25 mouse cellular contexts compared by ENCODE assay signal in genomic region chr9:75285363-75285762, GRCm38 (mm10). TPM values are rescaled to one million over a fixed set of nuclear protein-coding genes. Genes with fewer than 3 reads are reported as not detected.
DNase-seq lines count a peak whose midpoint lies in the region; ATAC-seq and TF ChIP-seq lines count a peak whose summit lies in the region.
"Had no signal": no experiment of that assay in that cellular context is flagged by ENCODE, and none has a peak within 500 bp of the region (broad histone marks: within the 10 kb centered on the region; RNA-seq: fewer than 3 reads in every experiment).

No protein-coding gene starts in this region.

- ATAC-seq in lung, postnatal 0 days: no peak
- ATAC-seq in stomach, postnatal 0 days (ENCODE audit: low FRiP score, low TSS enrichment): no peak
- no peak for ATAC-seq in kidney, embryonic 14.5 days (ENCODE audit: low FRiP score, low TSS enrichment)
- ATAC-seq: activated CD4-positive, CD25-positive, alpha-beta regulatory T cell, adult 4 months; CD4-positive, CD25-positive, alpha-beta regulatory T cell, adult 4 months; forebrain, postnatal 0 days; hindbrain, postnatal 0 days had no signal

- no peak for TF ChIP-seq EP300 in lung, postnatal 0 days (IDR thresholded peaks at IDR 0.05)
- TF ChIP-seq EP300 in stomach, postnatal 0 days (optimal IDR thresholded peaks at IDR 0.05): no peak

- H3K27me3 ChIP-seq in lung, postnatal 0 days (replicated peaks; ENCODE audit: insufficient read depth, low read length): no peaks in the 10 kb centered on the region
- no peaks in the 10 kb centered on the region for H3K27me3 ChIP-seq in stomach, postnatal 0 days (ENCODE audit: control insufficient read depth, insufficient read depth, low read length)
- no peaks in the 10 kb centered on the region for H3K27me3 ChIP-seq in kidney, embryonic 14.5 days (ENCODE audit: control insufficient read depth, insufficient read depth, low read length)
- H3K27me3 ChIP-seq: embryonic facial prominence, embryonic 13.5 days; heart, embryonic 15.5 days; hindbrain, embryonic 13.5 days had no signal

- no peak overlapping the region for H3K4me3 ChIP-seq in layer of hippocampus, adult 2 months
- H3K4me3 ChIP-seq in lung, postnatal 0 days (ENCODE audit: low read depth, low read length): no peak overlapping the region
- no peak overlapping the region for H3K4me3 ChIP-seq in lung, adult 2 months (replicated peaks; ENCODE audit: extremely low read depth, low read depth, low read length)
- H3K4me3 ChIP-seq in stomach, postnatal 0 days (ENCODE audit: low read depth, low read length): no peak overlapping the region
- H3K4me3 ChIP-seq in kidney, embryonic 14.5 days (ENCODE audit: low read length): no peak overlapping the region
- H3K4me3 ChIP-seq: embryonic facial prominence, embryonic 13.5 days; forebrain, embryonic 12.5 days; heart, embryonic 15.5 days; hindbrain, embryonic 13.5 days had no signal

- peak; percentile 28 for TF ChIP-seq CTCF in layer of hippocampus, adult 2 months (conservative IDR thresholded peaks at IDR 0.05)
- peak; percentile 27; the same call in 1 of the 2 replicates for TF ChIP-seq CTCF in lung, postnatal 0 days (IDR thresholded peaks at IDR 0.05)
- no peak for TF ChIP-seq CTCF in lung, adult 2 months (IDR thresholded peaks at IDR 0.05; ENCODE audit: insufficient read depth, low read length)
- peak; percentile 29 for TF ChIP-seq CTCF in stomach, postnatal 0 days (IDR thresholded peaks at IDR 0.05; ENCODE audit: low read depth)

- H3K27ac ChIP-seq in layer of hippocampus, adult 2 months: no peak overlapping the region
- H3K27ac ChIP-seq in lung, postnatal 0 days (ENCODE audit: low read length): no peak overlapping the region
- H3K27ac ChIP-seq in stomach, postnatal 0 days (replicated peaks): no peak overlapping the region
- no peak overlapping the region for H3K27ac ChIP-seq in kidney, embryonic 14.5 days (ENCODE audit: low read depth, low read length)
- H3K27ac ChIP-seq: embryonic facial prominence, embryonic 13.5 days; forebrain, embryonic 12.5 days; heart, embryonic 15.5 days; hindbrain, embryonic 13.5 days; hindbrain, postnatal 0 days had no signal

- no peaks in the 10 kb centered on the region for H3K4me1 ChIP-seq in lung, postnatal 0 days (ENCODE audit: insufficient read depth, low read depth, low read length)
- no peaks in the 10 kb centered on the region for H3K4me1 ChIP-seq in lung, adult 2 months (ENCODE audit: control insufficient read depth, insufficient read depth, low read length)
- H3K4me1 ChIP-seq in stomach, postnatal 0 days (replicated peaks; ENCODE audit: control insufficient read depth, insufficient read depth): no peaks in the 10 kb centered on the region
- H3K4me1 ChIP-seq in kidney, embryonic 14.5 days (ENCODE audit: control insufficient read depth, insufficient read depth, low read length): no peaks in the 10 kb centered on the region
- H3K4me1 ChIP-seq: embryonic facial prominence, embryonic 13.5 days; forebrain, embryonic 12.5 days; hindbrain, embryonic 13.5 days had no signal

- H3K36me3 ChIP-seq in lung, postnatal 0 days (ENCODE audit: insufficient read depth, low read length): 0 out of 2 replicates have a peak, but pooled peaks cover 6% of the 10 kb centered on the region
- no peaks in the 10 kb centered on the region for H3K36me3 ChIP-seq in stomach, postnatal 0 days (ENCODE audit: control insufficient read depth, insufficient read depth, low read length)
- no peaks in the 10 kb centered on the region for H3K36me3 ChIP-seq in kidney, embryonic 14.5 days (ENCODE audit: control insufficient read depth, insufficient read depth, low read length)
- H3K36me3 ChIP-seq: embryonic facial prominence, embryonic 13.5 days; forebrain, embryonic 12.5 days; heart, embryonic 15.5 days; hindbrain, embryonic 13.5 days had no signal

- no peak overlapping the region for H3K9ac ChIP-seq in lung, postnatal 0 days (replicated peaks; ENCODE audit: low read depth)
- no peak overlapping the region for H3K9ac ChIP-seq in stomach, postnatal 0 days (ENCODE audit: low read length)
- H3K9ac ChIP-seq in kidney, embryonic 14.5 days (ENCODE audit: low read depth, low read length): no peak overlapping the region
- H3K9ac ChIP-seq: embryonic facial prominence, embryonic 13.5 days; forebrain, embryonic 12.5 days; forebrain, postnatal 0 days; heart, embryonic 15.5 days; hindbrain, embryonic 13.5 days had no signal

- TF ChIP-seq POLR2A in lung, adult 2 months (IDR thresholded peaks at IDR 0.05; ENCODE audit: borderline replicate concordance, extremely low read depth, low read depth, low read length): no peak

- no peaks in the 10 kb centered on the region for H3K9me3 ChIP-seq in lung, postnatal 0 days (ENCODE audit: low read length)
- no peaks in the 10 kb centered on the region for H3K9me3 ChIP-seq in stomach, postnatal 0 days (ENCODE audit: control insufficient read depth, low read length)
- H3K9me3 ChIP-seq in kidney, embryonic 14.5 days (ENCODE audit: control insufficient read depth, low read length): no peaks in the 10 kb centered on the region
- H3K9me3 ChIP-seq: embryonic facial prominence, embryonic 13.5 days; forebrain, embryonic 12.5 days; heart, embryonic 15.5 days; hindbrain, embryonic 13.5 days had no signal

- WGBS in lung, postnatal 0 days: 84% methylated on average over 6 of the region's 6 CpGs
- WGBS in lung, adult 2 months: 78% methylated on average over 6 of the region's 6 CpGs
- 77% methylated on average over 6 of the region's 6 CpGs for WGBS in stomach, postnatal 0 days
- 90% methylated on average over 6 of the region's 6 CpGs for WGBS in kidney, embryonic 14.5 days

- no peak for DNase-seq in layer of hippocampus, adult 2 months (ENCODE audit: low spot score in 2 of 2)
- no peak for DNase-seq in layer of hippocampus, postnatal 10 days (ENCODE audit: low spot score in 2 of 2)
- no peak for DNase-seq in lung, postnatal 0 days (ENCODE audit: low spot score)
- no peak for DNase-seq in lung, adult 2 months
- peak; percentile 61 for DNase-seq in ES-CJ7 (ENCODE audit: low read depth, low spot score)
- no peak for DNase-seq in stomach, postnatal 0 days (ENCODE audit: low spot score)
- DNase-seq in cerebellum, adult 9-10 months: no peak
- DNase-seq: adrenal gland, postnatal 14 days; B cell, adult 2 months; cerebellum, adult 11-12 months; cerebellum, adult 9-11 months; cerebellum, postnatal 36 days; forebrain, postnatal 0 days; gastrocnemius, postnatal 25 days; heart, adult 18-20 months; heart, postnatal 14 days had no signal

- no peak overlapping the region for H3K4me2 ChIP-seq in lung, postnatal 0 days (replicated peaks; ENCODE audit: low read depth, low read length)
- H3K4me2 ChIP-seq in stomach, postnatal 0 days (replicated peaks; ENCODE audit: low read depth): no peak overlapping the region
- no peak overlapping the region for H3K4me2 ChIP-seq in kidney, embryonic 14.5 days (replicated peaks; ENCODE audit: low read depth, low read length)
- H3K4me2 ChIP-seq: embryonic facial prominence, embryonic 13.5 days; forebrain, embryonic 12.5 days; heart, embryonic 11.5 days; heart, embryonic 15.5 days; hindbrain, embryonic 13.5 days had no signal

RNA-seq across cellular contexts. Expression of gene Gnb5, which starts 20.7 kb away (rescaled TPM):
- total RNA-seq in layer of hippocampus, adult 2 months (2021): 100 to 1,000 TPM; 125 to 127 TPM
- total RNA-seq in layer of hippocampus, postnatal 10 days (2021): 100 to 1,000 TPM; 105 to 110 TPM
- 10.7 and 11.5 TPM in 2 replicates for polyA plus RNA-seq in lung, postnatal 0 days (2015; fragmentation: Nextera tagmentation; extraction: Ambion mirVana)
- 12.4 and 15.4 TPM in 2 replicates for polyA plus RNA-seq in lung, adult 2 months (2012; rRNA removed)
- polyA plus RNA-seq in stomach, postnatal 0 days (2015; fragmentation: Nextera tagmentation; extraction: Ambion mirVana): 16.1 and 17.5 TPM in 2 replicates
- polyA plus RNA-seq in kidney, embryonic 14.5 days (2014; fragmentation: Nextera tagmentation; extraction: Ambion mirVana): 22.1 and 27.9 TPM in 2 replicates

RNA-seq across cellular contexts. Expression of gene Myo5c, which starts 53.5 kb away (rescaled TPM):
- under 1 TPM; 0.59 to 0.81 TPM for total RNA-seq in layer of hippocampus, adult 2 months (2021)
- under 1 TPM; 0.29 to 0.80 TPM for total RNA-seq in layer of hippocampus, postnatal 10 days (2021)
- polyA plus RNA-seq in lung, postnatal 0 days (2015; fragmentation: Nextera tagmentation; extraction: Ambion mirVana): 35.0 and 39.2 TPM in 2 replicates
- polyA plus RNA-seq in lung, adult 2 months (2012; rRNA removed): 44.8 and 53.2 TPM in 2 replicates
- 11.4 and 13.2 TPM in 2 replicates for polyA plus RNA-seq in stomach, postnatal 0 days (2015; fragmentation: Nextera tagmentation; extraction: Ambion mirVana)
- polyA plus RNA-seq in kidney, embryonic 14.5 days (2014; fragmentation: Nextera tagmentation; extraction: Ambion mirVana): 3.9 and 4.4 TPM in 2 replicates
- polyA plus RNA-seq: activated CD4-positive, CD25-positive, alpha-beta regulatory T cell, adult 4 months had no signal
